Mouse (Mus musculus) thymus, adult 18-20 months (tissue): ENCODE measurements around the gene Cplx3.
A peak's percentile ranks its signal among the peaks of the same experiment; 100 is the strongest.

Experiments
- DNase-seq, 2 experiments: peaks; one replicate each; pipeline ENCODE4 v3.0.0; 2022; ENCODE audit warnings: mixed read lengths in 2 of 2

Cplx3 gene

DNA sequence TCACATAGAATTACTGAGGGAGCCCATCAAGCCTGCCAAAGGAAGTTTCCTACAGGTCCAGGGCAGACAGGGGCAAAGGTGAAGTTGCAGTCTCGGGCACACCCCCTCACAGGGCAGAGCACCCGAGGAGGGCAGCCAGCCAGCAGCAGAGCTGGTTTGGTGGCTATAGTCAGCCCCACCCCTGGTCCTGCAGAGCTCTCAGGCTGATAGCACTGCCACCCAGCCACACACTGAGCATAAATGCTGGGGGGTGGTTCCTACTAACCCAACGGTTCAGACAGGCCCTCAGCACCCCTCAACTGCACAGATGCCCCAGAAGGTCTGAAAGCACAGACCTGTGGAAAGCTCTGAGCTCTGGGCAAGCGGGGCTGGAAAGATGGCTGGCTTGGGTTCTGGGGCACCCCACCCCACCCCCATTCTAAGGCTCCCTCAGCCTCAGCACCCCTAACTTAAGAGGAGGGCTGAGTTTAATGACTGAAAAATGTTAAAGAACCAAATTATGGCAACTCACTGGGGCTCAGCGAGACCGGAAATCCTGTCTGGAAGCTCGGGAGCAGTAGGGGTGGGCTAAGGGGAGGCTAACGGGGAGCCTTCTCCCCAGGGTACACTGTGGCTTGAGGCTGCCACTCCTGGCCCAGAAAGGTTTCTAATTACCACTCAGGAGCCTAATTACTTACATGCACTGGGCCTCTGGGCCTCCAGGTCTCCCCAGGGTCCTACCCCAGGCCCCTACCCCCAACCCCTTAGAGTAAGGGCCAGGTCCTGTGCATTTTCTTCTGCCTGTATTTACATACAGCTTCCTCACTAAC is 32.8 kb upstream of the Cplx3 start:
- DNase-seq = no peak

GRCm38 (mm10) chr9:57637741-57638322 is 31.8 kb upstream of the Cplx3 start:
- no peak for DNase-seq

- DNase-seq = no peak
Observed at GRCm38 (mm10) chr9:57637272-57637671, 31.2 kb upstream of the Cplx3 start.

DNA sequence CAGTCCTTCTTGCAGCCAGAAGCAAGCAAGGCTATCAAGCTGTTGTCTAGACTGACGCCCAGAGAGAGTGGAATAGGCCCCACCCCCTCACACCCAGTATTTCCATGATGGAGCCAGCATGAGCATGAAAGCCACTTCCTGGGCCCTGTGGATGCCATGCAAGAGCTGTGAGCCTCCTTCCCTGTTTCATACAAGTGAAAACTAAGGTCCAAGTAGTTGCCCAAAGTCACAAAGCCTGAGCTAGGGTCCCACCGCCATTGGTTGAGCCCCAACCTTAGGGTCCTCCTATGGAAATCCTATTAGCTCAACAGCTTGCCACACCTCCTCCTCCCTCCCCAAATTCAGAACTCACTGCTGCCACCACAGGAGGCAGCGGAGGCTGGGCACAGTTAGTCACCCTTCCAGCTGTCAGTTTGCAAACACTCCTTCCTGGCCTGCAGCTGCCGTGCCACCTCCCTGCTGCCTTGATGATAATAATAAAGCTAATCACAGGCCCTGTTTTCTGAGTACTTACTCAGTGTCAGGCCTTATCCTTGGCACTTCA is 27.5 kb upstream of the Cplx3 start:
- no peak for DNase-seq

DNA sequence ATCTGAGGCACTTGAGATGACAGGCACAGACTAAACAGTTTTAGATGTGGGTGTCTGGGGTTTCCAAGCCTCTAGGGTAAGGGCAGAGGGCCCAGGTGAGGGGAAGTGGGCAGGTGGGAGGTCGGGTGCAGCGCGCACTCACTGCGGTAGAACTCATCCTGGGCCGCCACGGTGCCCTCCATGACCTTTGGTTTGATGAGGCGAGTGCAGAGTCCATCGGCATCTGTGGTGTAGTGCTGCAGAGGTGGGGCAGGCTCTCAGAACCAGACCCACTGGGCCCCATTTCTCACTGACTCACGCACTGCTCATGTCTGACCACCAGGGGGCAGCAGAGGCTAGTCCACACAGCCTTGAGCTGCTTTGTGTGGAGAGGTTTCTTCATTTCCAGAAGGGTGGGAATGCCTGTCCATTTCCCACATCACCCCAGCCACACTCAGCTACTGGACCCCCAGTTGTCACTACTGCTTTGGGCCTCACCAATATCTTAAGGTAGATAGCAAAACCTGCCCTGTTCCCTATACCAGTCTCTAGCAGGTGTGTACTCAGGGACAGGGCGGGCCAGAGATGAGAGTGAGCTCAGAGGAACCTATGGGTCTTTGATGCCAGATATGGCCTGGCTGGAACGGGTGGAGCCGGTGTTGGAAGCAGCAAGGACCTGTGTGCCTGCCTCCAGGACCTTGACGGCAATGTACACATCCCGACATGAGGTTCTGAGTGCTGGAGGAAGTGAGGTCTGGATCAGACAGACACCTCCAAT is 23.2 kb upstream of the Cplx3 start:
- DNase-seq = peak; percentile 43 to 65

- DNase-seq = no peak
Observed at GRCm38 (mm10) chr9:57628717-57629116, 22.6 kb upstream of the Cplx3 start.

- DNase-seq = no peak
Observed at GRCm38 (mm10) chr9:57627892-57628291, 21.8 kb upstream of the Cplx3 start.

DNA sequence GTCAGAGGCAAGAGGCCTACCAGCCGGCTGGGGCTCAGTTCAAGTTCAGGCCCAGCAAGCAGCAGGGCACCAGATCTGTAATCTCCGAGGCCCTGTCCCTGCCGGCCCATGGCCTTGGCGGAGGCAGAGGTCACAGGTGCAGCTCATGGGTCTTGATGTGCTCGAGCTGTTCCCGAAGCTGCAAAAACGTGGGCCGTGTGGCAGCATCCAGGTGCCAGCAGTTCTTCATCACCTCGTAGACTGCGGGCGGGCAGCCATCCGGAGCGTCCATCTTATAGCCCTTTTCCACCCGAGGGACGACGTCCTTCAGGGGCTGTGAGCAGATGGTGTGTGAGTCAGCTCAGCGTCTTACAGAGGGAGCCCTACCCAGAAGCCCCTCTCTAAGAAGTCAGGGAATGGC is 21.1 kb upstream of the Cplx3 start:
- DNase-seq = no peak

DNA sequence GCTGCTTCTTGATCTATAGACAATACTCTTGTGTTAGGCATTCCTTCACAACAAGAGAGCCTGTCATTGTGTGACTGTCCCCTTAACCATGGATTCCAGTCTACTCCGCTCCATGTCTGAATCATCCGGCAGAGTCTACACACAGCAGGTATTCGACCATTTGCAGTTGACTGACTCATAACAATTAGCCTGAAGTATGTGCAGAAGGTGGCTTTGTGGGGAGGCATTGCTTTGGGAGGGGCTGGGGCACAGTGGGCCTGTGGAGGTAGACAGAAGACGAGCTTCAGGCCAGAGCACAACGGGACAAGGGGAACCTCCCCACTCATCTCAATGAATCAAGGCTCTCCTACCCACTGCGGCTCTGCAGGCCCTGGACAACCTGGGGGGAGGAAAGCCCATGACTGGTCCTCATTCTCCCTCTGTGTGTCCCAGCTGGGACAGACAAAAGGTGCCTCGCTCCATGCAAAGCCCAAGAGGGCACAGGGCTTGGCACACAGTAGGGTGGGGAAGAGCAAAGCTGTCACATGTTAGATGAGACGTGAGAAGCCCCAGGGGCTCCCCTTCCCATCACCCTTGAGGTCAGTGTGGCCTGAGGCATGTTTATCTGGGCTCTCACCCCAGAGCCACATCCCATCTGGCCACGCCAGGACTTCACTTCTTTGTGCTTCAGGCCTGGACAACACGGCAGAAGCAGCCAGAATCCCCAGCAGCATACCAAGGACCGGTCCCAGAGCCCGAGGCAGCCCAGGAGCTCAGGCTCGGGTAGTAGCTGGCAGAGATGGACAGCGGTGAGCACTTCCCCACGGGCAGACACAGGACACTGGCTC is 19.8 kb upstream of the Cplx3 start:
- no peak for DNase-seq

GRCm38 (mm10) chr9:57624295-57624694 is 18.2 kb upstream of the Cplx3 start:
- DNase-seq = no peak

DNA sequence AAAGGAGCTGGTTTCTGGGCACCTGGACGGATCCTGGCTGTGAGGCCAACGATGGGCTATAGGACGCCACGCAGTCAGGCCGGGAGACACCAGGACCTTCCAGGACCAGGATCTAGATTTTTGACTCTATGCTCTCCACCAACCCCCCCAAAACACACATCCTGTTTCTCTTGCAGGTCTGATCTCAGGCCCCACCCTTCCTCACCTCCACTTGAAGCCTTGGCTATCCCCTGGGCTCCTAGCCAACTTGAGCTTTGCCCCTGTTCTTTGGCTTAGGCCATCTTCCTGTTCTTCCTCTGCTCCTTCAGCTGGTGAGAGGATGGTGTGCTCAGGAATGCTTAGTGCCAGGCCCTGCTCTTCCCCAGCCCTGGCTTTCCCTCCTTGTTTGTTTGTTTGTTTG is 14.6 kb upstream of the Cplx3 start, which contains the start of gene Lman1l:
Gene Lman1l (minus strand): TSS at position 101 of the 400 bp plus-strand sequence.
- DNase-seq = no peak

GRCm38 (mm10) chr9:57618854-57619253 is 12.8 kb upstream of the Cplx3 start:
- no peak for DNase-seq

- DNase-seq = no peak
Observed at GRCm38 (mm10) chr9:57617556-57618169, 11.6 kb upstream of the Cplx3 start.

GRCm38 (mm10) chr9:57614786-57615185 is 8.7 kb upstream of the Cplx3 start:
- DNase-seq = no peak

DNA sequence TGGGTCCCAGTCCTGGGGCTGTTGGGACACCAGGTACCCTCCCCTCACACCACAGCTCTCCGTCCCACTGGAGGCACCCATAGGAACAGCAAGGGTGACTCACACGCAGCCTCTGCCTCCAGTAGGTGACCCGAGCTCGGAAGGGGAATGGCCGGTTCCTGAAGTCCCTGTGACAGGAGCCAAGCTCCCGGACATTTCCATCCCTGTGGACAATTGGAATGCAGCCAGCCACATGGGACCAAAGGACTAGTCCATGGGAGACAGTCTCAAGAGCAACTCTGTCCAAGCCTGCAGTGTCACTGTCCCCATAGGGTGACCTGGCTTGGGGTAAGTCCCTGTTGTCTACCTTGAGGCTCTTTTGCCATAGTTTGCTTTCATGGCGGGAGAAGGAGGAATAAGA is 7.9 kb upstream of the Cplx3 start:
- DNase-seq = no peak

DNA sequence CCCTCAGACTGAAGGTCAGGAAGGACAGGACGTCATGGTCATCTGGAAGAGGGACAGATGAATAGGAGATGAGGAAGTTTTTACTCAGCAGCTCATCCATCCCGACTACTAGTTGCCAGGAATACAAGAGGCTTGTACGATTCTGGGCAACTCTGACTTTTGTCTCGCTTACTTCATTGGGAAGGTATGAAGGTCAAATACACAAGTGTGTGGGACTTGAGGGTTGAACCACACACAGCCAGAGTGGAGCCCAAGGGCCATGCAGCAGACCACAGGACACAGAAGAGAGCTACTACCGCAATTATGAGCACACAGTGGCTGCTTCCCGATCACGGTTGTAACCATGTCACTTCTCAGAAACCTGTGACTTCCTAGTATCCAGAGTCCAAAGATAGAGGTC is 6.5 kb upstream of the Cplx3 start:
- DNase-seq = no peak

- no peak for DNase-seq
Observed at GRCm38 (mm10) chr9:57610359-57610826, 4.3 kb upstream of the Cplx3 start.

DNA sequence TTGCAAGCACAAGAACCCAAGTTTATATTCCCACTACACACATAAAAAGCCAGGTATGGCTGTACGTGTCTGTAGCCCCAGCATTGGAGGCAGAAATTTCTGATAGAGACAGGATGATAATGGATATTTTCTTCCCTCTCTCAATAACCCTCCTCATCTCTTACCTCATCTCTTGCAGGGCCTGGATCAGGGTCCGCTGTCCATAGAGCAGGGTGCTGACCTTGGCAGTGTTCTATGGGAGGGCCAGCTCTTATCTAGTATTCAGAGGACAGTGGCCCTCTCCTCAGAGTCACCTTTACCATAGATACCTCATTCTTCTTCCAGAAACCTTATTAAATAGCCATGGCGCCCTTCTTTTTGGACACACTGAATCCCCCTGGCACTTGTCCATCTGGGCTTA is 3.7 kb upstream of the Cplx3 start:
- DNase-seq = no peak

GRCm38 (mm10) chr9:57605503-57605902 is 578 bp downstream of the Cplx3 start:
- DNase-seq = no peak

GRCm38 (mm10) chr9:57604875-57605274 is 1.2 kb downstream of the Cplx3 start:
- no peak for DNase-seq

DNA sequence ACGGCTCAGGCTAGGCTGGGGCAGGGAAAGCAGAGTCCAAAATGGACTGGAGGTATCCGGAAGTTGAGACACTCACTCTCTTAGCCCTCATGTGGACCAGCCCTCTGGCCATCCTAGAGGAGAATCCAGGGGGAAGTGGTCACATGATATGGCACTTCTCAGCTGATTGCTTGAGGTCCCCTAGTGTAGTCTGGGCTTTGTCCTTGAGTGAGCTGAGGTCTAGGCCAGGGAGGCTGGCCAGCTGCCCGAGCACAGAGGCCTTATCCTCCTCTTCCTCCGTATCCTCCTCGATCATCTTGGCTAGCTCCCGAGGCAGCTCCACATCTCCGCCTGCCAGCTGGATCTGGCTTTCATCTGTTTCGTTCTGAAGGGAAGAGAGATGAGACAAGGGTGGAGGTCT is 4.0 kb downstream of the Cplx3 start:
- no peak for DNase-seq

- no peak for DNase-seq
Observed at GRCm38 (mm10) chr9:57601353-57601706, 4.8 kb downstream of the Cplx3 start.
